Mouse (Mus musculus): ENCODE measurements around the gene Pou3f3.

DNA sequence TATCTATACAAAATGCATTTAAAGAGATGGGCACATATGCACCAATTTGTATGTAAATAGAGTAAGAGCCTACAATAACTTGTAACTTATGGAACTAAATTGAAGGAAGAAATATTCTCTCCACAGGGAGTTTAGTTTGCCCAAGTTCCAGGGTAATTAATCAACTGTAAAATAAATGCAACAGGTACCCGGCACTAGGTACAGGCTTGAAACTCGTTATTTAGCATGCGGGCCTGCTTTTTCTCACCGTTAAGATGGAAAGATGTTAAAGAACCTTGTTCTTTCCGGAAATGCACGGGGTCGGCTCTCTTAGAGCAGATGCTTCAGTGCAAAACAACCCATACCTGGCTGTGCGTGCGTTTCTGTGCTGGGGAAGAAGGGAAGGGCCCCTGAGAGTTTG lies 7.4 kb downstream of the Pou3f3 start:
- TF ChIP-seq CTCF (IDR thresholded peaks at IDR 0.05; ENCODE audit: low read depth) (no peak), EP300 (IDR thresholded peaks at IDR 0.05; ENCODE audit: low read depth) (no peak)
